Mouse (Mus musculus): Measurements from ENCODE around the gene Tmprss9. TPM values are rescaled to one million over a fixed set of nuclear protein-coding genes. Genes with fewer than 3 reads are reported as not detected.

The Tmprss9 gene
- polyA plus RNA-seq, 1 experiment from 2014 or later: 0.04 TPM

DNA sequence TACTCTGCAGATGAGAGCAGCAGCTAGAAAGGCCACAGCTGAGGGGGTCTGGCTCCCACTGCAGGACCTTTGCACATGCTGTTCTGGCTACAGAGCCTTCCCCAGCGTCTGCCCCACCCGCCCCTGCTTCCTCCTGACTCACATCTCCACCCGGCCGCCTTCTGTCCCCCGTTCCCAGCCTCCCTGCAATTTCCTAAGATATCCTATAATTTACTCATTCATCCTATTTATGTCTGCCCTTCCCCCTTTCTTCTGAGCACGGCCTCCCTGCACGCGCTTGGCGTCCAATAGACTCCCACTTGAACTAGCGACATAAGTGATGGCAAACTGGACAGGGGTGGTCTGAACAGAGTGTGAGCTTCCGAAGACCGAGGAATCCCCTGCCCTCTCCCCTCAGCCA lies 25.9 kb upstream of the Tmprss9 start:
- Histone ChIP-seq H3K4me1 (replicated peaks; ENCODE audit: insufficient read depth, low read length) (no peaks in the 10 kb centered on the region), H3K9ac (ENCODE audit: low read depth, low read length) (no peak overlapping the region), H3K4me2 (ENCODE audit: low read length) (no peak overlapping the region), H3K27me3 (ENCODE audit: insufficient read depth, low read length) (peaks cover 20% of the 10 kb centered on the region), H3K27ac (no peak overlapping the region), H3K4me3 (replicated peaks; ENCODE audit: low read depth, low read length) (no peak overlapping the region), H3K9me3 (replicated peaks; ENCODE audit: low read length) (no peaks in the 10 kb centered on the region), H3K36me3 (ENCODE audit: insufficient read depth, low read length) (no peaks in the 10 kb centered on the region)
- ATAC-seq (replicated peaks; ENCODE audit: low FRiP score, low read depth) (no peak), DNase-seq (ENCODE audit: low spot score) (no peak)
- 59% methylated on average over 12 of the region's 12 CpGs for WGBS
- no peak for TF ChIP-seq CTCF (IDR thresholded peaks at IDR 0.05; ENCODE audit: low read depth)

DNA sequence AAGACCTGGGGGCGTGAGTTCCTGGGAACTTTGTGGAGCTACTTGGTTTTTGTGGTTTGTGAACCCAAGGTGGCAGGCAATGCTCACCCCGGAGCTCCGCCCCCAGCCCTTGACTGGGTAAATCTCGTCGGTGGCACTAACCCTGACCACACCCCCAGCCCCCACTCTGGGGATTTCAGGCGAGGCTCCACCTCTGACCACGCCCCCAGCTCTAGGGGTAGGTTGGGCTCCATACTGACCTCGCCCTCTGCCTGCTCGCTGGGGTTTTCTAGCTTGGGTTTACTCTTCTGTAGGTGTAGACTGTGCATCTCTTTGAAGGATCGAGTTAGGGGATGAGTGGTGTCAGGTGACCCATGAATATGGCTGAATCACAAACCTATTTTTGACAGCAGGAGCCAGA lies 23.1 kb upstream of the Tmprss9 start:
- H3K36me3 ChIP-seq (ENCODE audit: insufficient read depth, low read length): peaks cover 19% of the 10 kb centered on the region; the same call in 1 of the 2 replicates
- no peaks in the 10 kb centered on the region for H3K9me3 ChIP-seq (replicated peaks; ENCODE audit: low read length)
- H3K4me1 ChIP-seq (replicated peaks; ENCODE audit: insufficient read depth, low read length): 0 out of 2 replicates have a peak, but pooled peaks cover under 1% of the 10 kb centered on the region
- TF ChIP-seq CTCF (IDR thresholded peaks at IDR 0.05; ENCODE audit: low read depth): no peak
- peak; percentile 60; the same call in 1 of the 2 replicates for ATAC-seq (replicated peaks; ENCODE audit: low FRiP score, low read depth)
- no peak overlapping the region for H3K27ac ChIP-seq
- peak; percentile 62 for DNase-seq (ENCODE audit: low spot score)
- no peak overlapping the region for H3K4me3 ChIP-seq (replicated peaks; ENCODE audit: low read depth, low read length)
- H3K4me2 ChIP-seq (ENCODE audit: low read length): no peak overlapping the region
- H3K27me3 ChIP-seq (ENCODE audit: insufficient read depth, low read length): peaks cover 14% of the 10 kb centered on the region
- 7% methylated on average over 10 of the region's 10 CpGs for WGBS
- no peak overlapping the region for H3K9ac ChIP-seq (ENCODE audit: low read depth, low read length)

DNA sequence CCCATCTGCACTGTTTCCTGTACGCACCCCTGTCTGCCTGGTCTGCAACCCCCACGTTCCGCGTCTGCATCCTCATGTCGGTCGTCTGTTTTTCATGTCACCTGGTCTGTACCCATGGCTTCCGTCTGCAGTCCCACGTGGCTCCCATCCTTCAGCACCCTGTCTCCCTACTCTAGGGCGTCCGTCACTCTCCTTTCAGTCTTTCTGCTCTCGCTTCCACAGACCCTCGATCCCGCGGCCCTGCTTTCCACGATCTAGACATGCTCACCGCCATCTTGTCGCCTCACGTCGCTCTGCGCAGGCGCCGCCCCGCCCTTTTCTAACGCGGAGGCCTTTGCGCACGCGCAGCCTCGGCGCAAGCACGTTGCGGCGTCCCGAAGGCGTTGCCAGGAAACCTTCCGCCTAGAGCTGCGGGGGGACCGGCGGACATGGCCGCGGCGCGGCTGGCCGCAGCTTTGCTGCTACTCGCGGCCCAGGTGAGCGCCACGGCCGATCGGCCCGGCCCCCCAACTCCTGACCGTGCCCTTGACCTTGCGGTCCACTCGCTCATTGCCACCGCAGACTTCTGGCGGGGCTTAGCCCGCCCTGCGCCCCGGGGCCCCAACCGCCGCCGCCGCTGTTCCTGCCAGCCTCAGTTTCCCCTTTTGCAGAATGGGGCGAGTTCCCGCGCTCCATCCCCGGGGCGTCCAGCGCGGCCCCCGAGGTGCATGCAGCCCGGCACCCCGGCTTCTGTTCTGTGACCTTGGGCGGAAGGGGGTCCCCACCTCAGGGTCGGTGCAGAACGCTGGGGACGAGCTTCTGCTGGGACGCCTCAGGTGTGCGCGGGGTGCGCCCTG lies 16.5 kb upstream of the Tmprss9 start, which contains the start of the genes Lsm7 and Sppl2b:
Gene Lsm7 (minus strand): TSS at position 297 of the 836 bp plus-strand sequence.
Gene Sppl2b (plus strand): TSS at position 363 of the 836 bp plus-strand sequence.
- Histone ChIP-seq H3K4me3 (replicated peaks; ENCODE audit: low read depth, low read length) (peak within 1 kb of the TSS; percentile 94), H3K4me2 (ENCODE audit: low read length) (peak within 1 kb of the TSS; percentile 100), H3K36me3 (ENCODE audit: insufficient read depth, low read length) (peaks cover 19% of the 10 kb centered on the region; the same call in 1 of the 2 replicates), H3K27ac (0 out of 2 replicates have a peak within 1 kb of the TSS, but pooled peaks have one; percentile 52), H3K4me1 (replicated peaks; ENCODE audit: insufficient read depth, low read length) (peaks cover 16% of the 10 kb centered on the region), H3K9ac (ENCODE audit: low read depth, low read length) (peak within 1 kb of the TSS; percentile 86), H3K27me3 (ENCODE audit: insufficient read depth, low read length) (no peaks in the 10 kb centered on the region), H3K9me3 (replicated peaks; ENCODE audit: low read length) (no peaks in the 10 kb centered on the region)
- no peak for TF ChIP-seq CTCF (IDR thresholded peaks at IDR 0.05; ENCODE audit: low read depth)
- peak; percentile 95 for DNase-seq (ENCODE audit: low spot score)
- ATAC-seq (replicated peaks; ENCODE audit: low FRiP score, low read depth): peak; percentile 80
- under 1% methylated on average over 81 of the region's 81 CpGs for WGBS

DNA sequence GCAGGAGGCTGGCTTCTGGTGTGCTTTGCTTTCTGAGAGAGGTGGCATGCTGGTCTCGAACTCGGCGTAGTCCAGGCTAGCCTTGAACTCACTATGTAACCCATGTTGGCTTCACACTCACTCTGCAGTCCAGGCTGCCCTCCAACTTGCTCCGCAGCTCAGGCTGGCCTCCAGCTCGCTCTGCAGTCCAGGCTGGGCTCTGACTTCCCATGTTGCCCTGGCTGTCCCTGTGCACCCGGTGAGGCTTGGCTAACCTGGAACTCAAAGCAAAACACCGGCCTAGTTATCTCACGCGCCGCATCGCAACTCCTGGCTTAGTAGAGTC lies 15.9 kb upstream of the Tmprss9 start:
- peak overlapping the region; percentile 84 for H3K9ac ChIP-seq (ENCODE audit: low read depth, low read length)
- peaks cover 19% of the 10 kb centered on the region; the same call in 1 of the 2 replicates for H3K36me3 ChIP-seq (ENCODE audit: insufficient read depth, low read length)
- no peak for DNase-seq (ENCODE audit: low spot score)
- H3K4me1 ChIP-seq (replicated peaks; ENCODE audit: insufficient read depth, low read length): peaks cover 16% of the 10 kb centered on the region
- peak overlapping the region; percentile 94 for H3K4me3 ChIP-seq (replicated peaks; ENCODE audit: low read depth, low read length)
- no peak for ATAC-seq (replicated peaks; ENCODE audit: low FRiP score, low read depth)
- no peaks in the 10 kb centered on the region for H3K27me3 ChIP-seq (ENCODE audit: insufficient read depth, low read length)
- H3K4me2 ChIP-seq (ENCODE audit: low read length): peak overlapping the region; percentile 100
- no peak overlapping the region for H3K27ac ChIP-seq
- no peaks in the 10 kb centered on the region for H3K9me3 ChIP-seq (replicated peaks; ENCODE audit: low read length)
- no peak for TF ChIP-seq CTCF (IDR thresholded peaks at IDR 0.05; ENCODE audit: low read depth)
- WGBS: 21% methylated on average over 11 of the region's 11 CpGs

DNA sequence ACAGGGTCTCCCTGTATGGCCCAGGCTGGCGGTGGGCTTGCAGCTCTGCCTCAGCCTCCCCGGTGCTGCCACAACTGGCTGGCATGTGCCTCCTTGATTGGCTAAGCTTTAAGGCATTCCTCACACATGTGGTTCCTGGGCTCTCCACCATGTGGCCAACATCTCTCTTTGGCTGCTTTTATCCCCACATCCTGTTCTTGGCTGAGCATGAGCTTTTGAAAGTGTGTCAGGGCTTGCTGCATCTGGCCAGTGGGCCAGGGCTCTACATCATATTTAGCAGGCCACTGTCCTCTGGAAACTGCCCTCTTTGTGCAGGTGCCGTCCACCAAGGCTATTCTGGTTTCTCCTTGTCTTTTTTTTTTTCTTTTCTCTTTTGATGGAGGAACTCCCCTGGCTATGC lies 15.4 kb upstream of the Tmprss9 start:
- no peak overlapping the region for H3K27ac ChIP-seq
- H3K27me3 ChIP-seq (ENCODE audit: insufficient read depth, low read length): no peaks in the 10 kb centered on the region
- DNase-seq (ENCODE audit: low spot score): peak; percentile 42
- no peak overlapping the region for H3K4me3 ChIP-seq (replicated peaks; ENCODE audit: low read depth, low read length)
- peaks cover 16% of the 10 kb centered on the region for H3K4me1 ChIP-seq (replicated peaks; ENCODE audit: insufficient read depth, low read length)
- no peak overlapping the region for H3K9ac ChIP-seq (ENCODE audit: low read depth, low read length)
- peaks cover 17% of the 10 kb centered on the region; the same call in 1 of the 2 replicates for H3K36me3 ChIP-seq (ENCODE audit: insufficient read depth, low read length)
- no peak for ATAC-seq (replicated peaks; ENCODE audit: low FRiP score, low read depth)
- WGBS: 61% methylated on average over 3 of the region's 3 CpGs
- TF ChIP-seq CTCF (IDR thresholded peaks at IDR 0.05; ENCODE audit: low read depth): peak; percentile 27; the same call in 1 of the 2 replicates
- H3K4me2 ChIP-seq (ENCODE audit: low read length): peak overlapping the region; percentile 100; the same call in 1 of the 2 replicates
- H3K9me3 ChIP-seq (replicated peaks; ENCODE audit: low read length): no peaks in the 10 kb centered on the region

DNA sequence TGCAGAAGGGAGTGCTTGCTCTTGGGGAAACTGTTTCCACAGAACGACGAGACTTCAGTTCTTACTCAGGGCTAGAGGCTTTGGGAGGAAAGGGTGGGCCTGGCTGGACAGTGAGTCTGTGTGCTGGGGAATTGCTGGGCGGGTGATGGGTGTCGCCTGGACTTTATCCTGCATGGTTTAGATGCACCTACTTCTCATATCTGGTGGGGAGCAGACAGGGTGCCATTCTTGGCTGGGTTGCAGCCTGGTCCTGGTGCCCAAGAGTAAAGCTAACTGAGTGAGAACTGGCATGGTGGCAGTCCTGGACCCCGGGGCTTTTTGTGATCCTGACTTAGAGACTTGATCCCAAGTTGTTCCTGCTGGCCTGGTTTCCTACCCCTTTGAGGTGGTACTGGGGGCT lies 14.7 kb upstream of the Tmprss9 start:
- no peak for ATAC-seq (replicated peaks; ENCODE audit: low FRiP score, low read depth)
- H3K4me2 ChIP-seq (ENCODE audit: low read length): no peak overlapping the region

More for the DNA sequence above, 14.7 kb upstream of the Tmprss9 start:
- no peak overlapping the region for H3K9ac ChIP-seq (ENCODE audit: low read depth, low read length)
- no peak for DNase-seq (ENCODE audit: low spot score)
- no peaks in the 10 kb centered on the region for H3K9me3 ChIP-seq (replicated peaks; ENCODE audit: low read length)
- no peak for TF ChIP-seq CTCF (IDR thresholded peaks at IDR 0.05; ENCODE audit: low read depth)
- peaks cover 16% of the 10 kb centered on the region for H3K4me1 ChIP-seq (replicated peaks; ENCODE audit: insufficient read depth, low read length)
- no peak overlapping the region for H3K27ac ChIP-seq
- 84% methylated on average over 5 of the region's 5 CpGs for WGBS
- H3K4me3 ChIP-seq (replicated peaks; ENCODE audit: low read depth, low read length): no peak overlapping the region
- peaks cover 17% of the 10 kb centered on the region for H3K36me3 ChIP-seq (ENCODE audit: insufficient read depth, low read length)
- H3K27me3 ChIP-seq (ENCODE audit: insufficient read depth, low read length): no peaks in the 10 kb centered on the region

Measured in kidney, postnatal 0 days (tissue).